Mouse (Mus musculus): ENCODE results near the gene Zfp473.

GRCm38 (mm10) chr7:44693427-44694175 lies 57.2 kb downstream of the Zfp473 start:
- no peak for TF ChIP-seq CTCF (conservative IDR thresholded peaks at IDR 0.05; ENCODE audit: low read length)
- no peak for TF ChIP-seq POU5F1 (IDR thresholded peaks at IDR 0.05; ENCODE audit: borderline replicate concordance, low read length)
- TF ChIP-seq NANOG (IDR thresholded peaks at IDR 0.05; ENCODE audit: borderline replicate concordance, low read length), result no peak

Measured in E14TG2a.4 (cell line).